Mouse (Mus musculus) ovary, adult 2 months (tissue): ENCODE data around the gene Efhd1. TPM values are rescaled to one million over a fixed set of nuclear protein-coding genes. Genes with fewer than 3 reads are reported as not detected.

Experiments
- polyA plus RNA-seq: library from polyadenylated mRNA; depleted of rRNA; stranded (reverse); fragments of >200 nt; gene quantifications from 2 replicates; pipeline ENCODE4 v1.2.3, GENCODE M21; 2012; rRNA removed

Gene Efhd1
- 137 and 166 TPM in 2 replicates for polyA plus RNA-seq

DNA sequence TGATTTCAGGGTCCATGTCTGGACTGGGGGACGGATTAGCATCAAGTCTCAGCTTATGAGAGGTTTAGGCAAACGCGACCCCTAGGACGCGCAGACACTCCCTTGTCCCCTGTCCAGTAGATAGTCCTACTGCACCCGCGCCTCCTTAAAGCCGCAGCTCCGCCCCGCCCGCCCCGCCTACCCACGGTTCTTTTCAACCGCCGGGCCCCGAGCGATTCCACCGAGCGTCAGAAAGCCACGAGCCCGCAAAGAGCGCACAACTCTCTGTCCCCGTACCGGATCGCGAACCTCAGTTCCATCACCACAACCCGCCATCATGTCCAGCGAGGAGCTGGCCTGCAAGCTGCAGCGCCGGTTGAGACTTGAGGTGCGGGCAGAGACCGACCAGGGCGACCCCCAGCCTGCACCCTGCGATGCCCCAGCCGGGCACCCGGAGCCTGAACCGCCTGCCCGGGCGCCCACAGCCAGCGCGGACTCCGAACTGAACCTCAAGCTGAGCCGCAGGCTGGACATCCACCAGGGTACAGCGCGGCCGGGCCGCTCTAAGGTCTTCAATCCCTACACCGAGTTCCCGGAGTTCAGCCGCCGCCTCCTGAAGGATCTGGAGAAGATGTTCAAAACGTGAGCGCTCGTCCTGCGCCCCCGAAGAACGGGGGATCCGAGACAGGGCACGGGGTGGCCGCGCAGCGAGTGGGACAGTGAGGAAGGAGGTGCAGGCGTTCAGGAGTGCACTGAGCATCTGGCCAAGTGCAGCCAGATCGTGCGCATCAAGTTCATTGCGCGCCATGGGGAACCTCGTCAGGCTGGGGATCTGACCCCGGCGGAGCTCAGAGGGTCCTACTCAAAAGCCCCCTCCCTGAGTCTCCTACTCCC is at the start of gene Efhd1:
TSS of gene Efhd1 (plus strand) at position 230 of the 873 bp plus-strand sequence.

GRCm38 (mm10) chr1:87326742-87327163 is 62.6 kb downstream of the Efhd1 start, which contains the start of gene Gigyf2:
TSS of gene Gigyf2 (plus strand) at chr1:87326998.

Other genes starting within 250 kb of the Efhd1 start
- gene Alppl2, start 174.4 kb upstream of the Efhd1 start, polyA plus RNA-seq, result 0.24 and 0.45 TPM in 2 replicates
- 0.62 and 0.75 TPM in 2 replicates for gene Alpi, start 162.8 kb upstream of the Efhd1 start, polyA plus RNA-seq
- 0.52 and 0.70 TPM in 2 replicates for gene Akp3, start 139.4 kb upstream of the Efhd1 start, polyA plus RNA-seq
- gene Ecel1, start 107.8 kb upstream of the Efhd1 start, polyA plus RNA-seq, result 2.5 and 3.4 TPM in 2 replicates
- gene Prss56, start 81.0 kb upstream of the Efhd1 start, polyA plus RNA-seq, result 0.69 and 1.3 TPM in 2 replicates
- 0.41 and 0.55 TPM in 2 replicates for gene Chrnd, start 73.8 kb upstream of the Efhd1 start, polyA plus RNA-seq
- gene Chrng, start 59.7 kb upstream of the Efhd1 start, polyA plus RNA-seq, result 0.33 and 0.85 TPM in 2 replicates
- 21.6 and 28.3 TPM in 2 replicates for gene Eif4e2, start 50.4 kb upstream of the Efhd1 start, polyA plus RNA-seq
- gene Gigyf2, start 62.6 kb downstream of the Efhd1 start, polyA plus RNA-seq, result 25.4 and 29.7 TPM in 2 replicates
- gene Kcnj13, start 130.4 kb downstream of the Efhd1 start, polyA plus RNA-seq, result 0.12 and 0.17 TPM in 2 replicates
- gene Snorc, start 205.9 kb downstream of the Efhd1 start, polyA plus RNA-seq, result not detected in 2 replicates
- gene Neu2, start 245.5 kb downstream of the Efhd1 start, polyA plus RNA-seq, result 0.57 and 0.68 TPM in 2 replicates